Mouse (Mus musculus) lung, embryonic 16.5 days (tissue): ENCODE measurements at regions not wholly inside any gene's neighbourhood (a gene's known extent, or its start where the extent isn't known, plus 50 kb on each side); places are given as distances from the start of the nearest gene placed in this dataset.

Experiments used
- ATAC-seq: fragments of 200-750 bp; cut with Nextera tagmentation; 2 replicates; pipeline ENCODE4 v1.8.0; 2017; ENCODE audit warnings: low read depth, mild to moderate bottlenecking, moderate library complexity
- H3K27ac ChIP-seq: fragments of 300-500 bp; sonication (generic); 2 replicates; pipeline ENCODE4 v1.5.1; 2014; ENCODE audit warnings: mild to moderate bottlenecking, control low read depth, low read length
- H3K27me3 ChIP-seq: fragments of 300-500 bp; sonication (generic); 2 replicates; pipeline ENCODE4 v1.6.1; 2014; ENCODE audit warnings: low read depth, low read length, mixed read lengths; ENCODE audit not compliant: control insufficient read depth, insufficient read depth
- H3K36me3 ChIP-seq: fragments of 300-500 bp; sonication (generic); 2 replicates; pipeline ENCODE4 v1.6.1; 2014; ENCODE audit warnings: low read length; ENCODE audit not compliant: control insufficient read depth, insufficient read depth
- H3K4me1 ChIP-seq: fragments of 300-500 bp; sonication (generic); replicated peaks from 2 replicates; pipeline ENCODE4 v1.6.1; 2014; ENCODE audit warnings: low read length, mixed read lengths; ENCODE audit not compliant: control insufficient read depth, insufficient read depth
- H3K4me2 ChIP-seq: fragments of 300-500 bp; sonication (generic); 2 replicates; pipeline ENCODE4 v1.6.1; 2014; ENCODE audit warnings: low read depth, low read length, control low read depth
- H3K4me3 ChIP-seq: fragments of 300-500 bp; sonication (generic); 2 replicates; pipeline ENCODE4 v1.5.1; 2014; ENCODE audit warnings: mild to moderate bottlenecking, low read length, control low read depth
- H3K9ac ChIP-seq: fragments of 300-500 bp; sonication (generic); 2 replicates; pipeline ENCODE4 v1.6.1; 2014; ENCODE audit warnings: low read length, control low read depth
- H3K9me3 ChIP-seq: fragments of 300-500 bp; sonication (generic); 2 replicates; pipeline ENCODE4 v1.6.1; 2016; ENCODE audit warnings: low read length; ENCODE audit not compliant: control insufficient read depth
- WGBS: fragments of 180-500 bp; shearing (Covaris S2); extraction: QIAGEN DNeasy Blood & Tissue Kit; methylation state at CpG from one replicate; pipeline ENCODE4 v1.1.7; 2014; 5-methylcytosine and 5-hydroxymethylcytosine counted together

- Histone ChIP-seq H3K9me3 (no peaks in the 10 kb centered on the region), H3K4me2 (peak overlapping the region; percentile 41), H3K27me3 (peaks cover 4% of the 10 kb centered on the region; the same call in 1 of the 2 replicates), H3K9ac (no peak overlapping the region), H3K36me3 (no peaks in the 10 kb centered on the region), H3K27ac (no peak overlapping the region; the same call in 1 of the 2 replicates), H3K4me3 (no peak overlapping the region), H3K4me1 (no peaks in the 10 kb centered on the region)
- ATAC-seq, result peak; percentile 87
- 19% methylated on average over 3 of the region's 3 CpGs for WGBS
Measured at GRCm38 (mm10) chr3:41483582-41483981, 71.9 kb upstream of the Jade1 start.

GRCm38 (mm10) chr3:41482881-41483494 lies 72.5 kb upstream of the Jade1 start:
- peak overlapping the region; percentile 29; the same call in 1 of the 2 replicates for H3K27ac ChIP-seq
- H3K9me3 ChIP-seq, result no peaks in the 10 kb centered on the region
- peak overlapping the region; percentile 41 for H3K4me2 ChIP-seq
- no peaks in the 10 kb centered on the region for H3K4me1 ChIP-seq
- no peak overlapping the region for H3K4me3 ChIP-seq
- 41% methylated on average over 5 of the region's 5 CpGs for WGBS
- H3K36me3 ChIP-seq, result no peaks in the 10 kb centered on the region
- no peak overlapping the region for H3K9ac ChIP-seq
- no peak for ATAC-seq
- H3K27me3 ChIP-seq, result peaks cover 4% of the 10 kb centered on the region; the same call in 1 of the 2 replicates

- 62% methylated on average over 3 of the region's 3 CpGs for WGBS
- Histone ChIP-seq H3K4me3 (no peak overlapping the region), H3K27me3 (peaks cover 2% of the 10 kb centered on the region; the same call in 1 of the 2 replicates), H3K36me3 (no peaks in the 10 kb centered on the region), H3K4me2 (no peak overlapping the region), H3K9me3 (no peaks in the 10 kb centered on the region), H3K27ac (no peak overlapping the region), H3K9ac (no peak overlapping the region), H3K4me1 (no peaks in the 10 kb centered on the region)
- ATAC-seq, result no peak
Measured at GRCm38 (mm10) chr3:41480186-41480585, 75.3 kb upstream of the Jade1 start.

- no peak overlapping the region for H3K9ac ChIP-seq
- no peak overlapping the region for H3K27ac ChIP-seq
- no peak for ATAC-seq
- no peak overlapping the region for H3K4me3 ChIP-seq
- H3K4me1 ChIP-seq, result no peaks in the 10 kb centered on the region
- no peak overlapping the region for H3K4me2 ChIP-seq
- H3K9me3 ChIP-seq, result no peaks in the 10 kb centered on the region
- 86% methylated on average over 2 of the region's 2 CpGs for WGBS
- H3K36me3 ChIP-seq, result no peaks in the 10 kb centered on the region
- no peaks in the 10 kb centered on the region for H3K27me3 ChIP-seq
Measured at GRCm38 (mm10) chr3:41478971-41479370, 76.6 kb upstream of the Jade1 start.

GRCm38 (mm10) chr3:41476516-41476915 lies 79.0 kb upstream of the Jade1 start:
- no peak overlapping the region for H3K4me2 ChIP-seq
- WGBS, result 86% methylated on average over 6 of the region's 6 CpGs

GRCm38 (mm10) chr3:41472586-41472985 lies 82.9 kb upstream of the Jade1 start:
- H3K4me1 ChIP-seq, result no peaks in the 10 kb centered on the region
- ATAC-seq, result no peak
- 86% methylated on average over 3 of the region's 3 CpGs for WGBS
- H3K9me3 ChIP-seq, result no peaks in the 10 kb centered on the region
- no peak overlapping the region for H3K4me2 ChIP-seq
- H3K36me3 ChIP-seq, result no peaks in the 10 kb centered on the region
- no peak overlapping the region for H3K27ac ChIP-seq
- H3K27me3 ChIP-seq, result no peaks in the 10 kb centered on the region
- no peak overlapping the region for H3K4me3 ChIP-seq
- H3K9ac ChIP-seq, result no peak overlapping the region

More at GRCm38 (mm10) chr3:41476516-41476915, 79.0 kb upstream of the Jade1 start:
- Histone ChIP-seq H3K36me3 (no peaks in the 10 kb centered on the region), H3K9ac (no peak overlapping the region), H3K27ac (no peak overlapping the region), H3K4me1 (no peaks in the 10 kb centered on the region), H3K27me3 (no peaks in the 10 kb centered on the region), H3K4me3 (no peak overlapping the region), H3K9me3 (no peaks in the 10 kb centered on the region)
- no peak for ATAC-seq

GRCm38 (mm10) chr3:41469106-41469505 lies 86.4 kb upstream of the Jade1 start:
- no peak overlapping the region for H3K27ac ChIP-seq
- WGBS, result 42% methylated on average over 6 of the region's 6 CpGs

GRCm38 (mm10) chr3:41467857-41468256 lies 87.7 kb upstream of the Jade1 start:
- Histone ChIP-seq H3K27me3 (no peaks in the 10 kb centered on the region), H3K4me2 (no peak overlapping the region), H3K4me3 (no peak overlapping the region), H3K27ac (no peak overlapping the region), H3K36me3 (no peaks in the 10 kb centered on the region), H3K9me3 (no peaks in the 10 kb centered on the region), H3K9ac (no peak overlapping the region), H3K4me1 (no peaks in the 10 kb centered on the region; the same call in 1 of the 2 replicates)
- WGBS, result 76% methylated on average over 1 of the region's 1 CpGs
- ATAC-seq, result no peak

More at GRCm38 (mm10) chr3:41469106-41469505, 86.4 kb upstream of the Jade1 start:
- no peak for ATAC-seq
- Histone ChIP-seq H3K9ac (no peak overlapping the region), H3K4me1 (no peaks in the 10 kb centered on the region), H3K4me2 (no peak overlapping the region), H3K27me3 (no peaks in the 10 kb centered on the region), H3K4me3 (no peak overlapping the region), H3K9me3 (no peaks in the 10 kb centered on the region), H3K36me3 (no peaks in the 10 kb centered on the region)

GRCm38 (mm10) chr3:41465893-41466292 lies 89.6 kb upstream of the Jade1 start:
- 34% methylated on average over 2 of the region's 2 CpGs for WGBS
- no peaks in the 10 kb centered on the region for H3K9me3 ChIP-seq
- no peak overlapping the region for H3K4me2 ChIP-seq
- H3K4me1 ChIP-seq, result no peaks in the 10 kb centered on the region; the same call in 1 of the 2 replicates
- no peak for ATAC-seq
- no peaks in the 10 kb centered on the region for H3K36me3 ChIP-seq
- H3K27me3 ChIP-seq, result no peaks in the 10 kb centered on the region
- H3K27ac ChIP-seq, result no peak overlapping the region
- no peak overlapping the region for H3K9ac ChIP-seq
- no peak overlapping the region for H3K4me3 ChIP-seq
